Mouse (Mus musculus) lung, embryonic 14.5 days (tissue): ENCODE measurements at regions not wholly inside any gene's neighbourhood (a gene's known extent, or its start where the extent isn't known, plus 50 kb on each side); places are given as distances from the start of the nearest gene placed in this dataset.

Experiments
- ATAC-seq: fragments of 200-750 bp; cut with Nextera tagmentation; 2 replicates; pipeline ENCODE4 v1.8.0; 2017; ENCODE audit warnings: mild to moderate bottlenecking, moderate TSS enrichment, moderate library complexity; ENCODE audit not compliant: insufficient read depth
- DNase-seq: peaks from one replicate; pipeline ENCODE4 v3.0.0-alpha.2; 2015
- H3K27ac ChIP-seq: fragments of 300-500 bp; sonication (generic); 2 replicates; pipeline ENCODE4 v1.5.1; 2014; ENCODE audit warnings: low read depth, mild to moderate bottlenecking, moderate library complexity
- H3K27me3 ChIP-seq: fragments of 300-500 bp; sonication (generic); 2 replicates; pipeline ENCODE4 v1.6.1; 2014; ENCODE audit warnings: low read length, control low read depth; ENCODE audit not compliant: insufficient read depth
- H3K36me3 ChIP-seq: fragments of 300-500 bp; sonication (generic); 2 replicates; pipeline ENCODE4 v1.6.1; 2014; ENCODE audit warnings: control low read depth; ENCODE audit not compliant: insufficient read depth
- H3K4me1 ChIP-seq: fragments of 300-500 bp; sonication (generic); 2 replicates; pipeline ENCODE4 v1.6.1; 2014; ENCODE audit warnings: antibody characterized with exemption, control low read depth; ENCODE audit not compliant: insufficient read depth
- H3K4me2 ChIP-seq: fragments of 300-500 bp; sonication (generic); 2 replicates; pipeline ENCODE4 v1.6.1; 2014; ENCODE audit warnings: mild to moderate bottlenecking
- H3K4me3 ChIP-seq: fragments of 300-500 bp; sonication (generic); 2 replicates; pipeline ENCODE4 v1.5.1; 2014; ENCODE audit warnings: low read depth, low read length
- H3K9ac ChIP-seq: fragments of 300-500 bp; sonication (generic); 2 replicates; pipeline ENCODE4 v1.6.1; 2014
- H3K9me3 ChIP-seq: fragments of 300-500 bp; sonication (generic); 2 replicates; pipeline ENCODE4 v1.6.1; 2016; ENCODE audit warnings: low read depth, low read length, control low read depth
- CTCF ChIP-seq: IDR thresholded peaks from 2 replicates; pipeline ENCODE4 v1.5.1; 2016; ENCODE audit warnings: antibody characterized with exemption, low read depth
- WGBS: fragments of 180-500 bp; shearing (Covaris S2); extraction: QIAGEN DNeasy Blood & Tissue Kit; methylation state at CpG from one replicate; pipeline ENCODE4 v1.1.7; 2014; 5-methylcytosine and 5-hydroxymethylcytosine counted together

DNA sequence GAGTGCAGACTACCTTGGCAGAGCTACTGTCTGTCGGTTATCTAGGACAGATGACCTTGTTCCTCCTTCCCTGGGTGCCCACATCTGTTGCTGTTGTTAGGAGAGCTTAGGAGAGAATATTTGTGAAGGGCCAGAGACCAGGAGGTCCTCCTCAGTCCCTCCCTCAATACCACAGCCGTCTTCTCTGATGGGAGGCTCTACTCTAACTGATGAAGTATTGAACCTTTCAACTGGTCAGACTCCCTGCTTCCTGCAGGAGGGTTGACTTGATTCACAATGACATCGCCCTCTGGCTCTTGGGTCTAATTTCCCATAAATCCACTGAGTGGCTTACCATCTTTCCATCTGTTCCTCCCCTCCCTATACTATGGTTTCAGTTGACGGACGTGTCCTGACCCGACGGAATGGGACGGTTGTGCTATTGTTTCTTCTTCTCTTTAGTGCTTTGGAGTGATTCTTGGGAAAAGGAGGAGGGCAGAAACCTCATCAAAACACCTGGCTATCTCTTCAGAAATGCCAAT lies 253.3 kb downstream of the Cd83 start:
- Histone ChIP-seq H3K36me3 (no peaks in the 10 kb centered on the region), H3K27ac (no peak overlapping the region), H3K4me3 (no peak overlapping the region), H3K9ac (no peak overlapping the region), H3K27me3 (no peaks in the 10 kb centered on the region), H3K4me2 (no peak overlapping the region), H3K4me1 (no peaks in the 10 kb centered on the region), H3K9me3 (no peaks in the 10 kb centered on the region)
- DNase-seq = no peak
- TF ChIP-seq CTCF = no peak
- 74% methylated on average over 8 of the region's 8 CpGs for WGBS
- ATAC-seq = no peak

- H3K9ac ChIP-seq = no peak overlapping the region
Measured at GRCm38 (mm10) chr13:44038322-44038721, 253.7 kb downstream of the Cd83 start.

DNA sequence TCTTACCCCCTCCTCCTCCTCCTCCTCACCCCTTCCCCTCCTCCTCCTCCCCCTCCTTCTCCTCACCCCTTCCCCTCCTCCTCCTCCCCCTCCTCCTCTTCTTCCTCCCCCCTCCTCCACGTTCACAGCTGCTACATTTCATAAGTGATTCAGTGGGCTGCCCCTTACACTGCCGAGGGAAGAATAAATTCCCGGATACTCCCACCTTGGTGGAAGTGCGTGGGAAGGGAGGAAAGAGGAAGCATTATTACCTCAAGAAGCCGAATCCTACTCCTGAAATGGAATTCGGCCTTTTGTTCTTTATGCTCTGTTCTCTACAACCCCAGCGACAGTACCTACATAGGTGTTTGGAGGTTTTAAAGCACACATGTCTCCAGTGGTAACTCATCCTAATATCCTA lies 256.1 kb downstream of the Cd83 start:
- ATAC-seq (no peak), DNase-seq (no peak)
- no peak overlapping the region for H3K4me3 ChIP-seq
- 49% methylated on average over 7 of the region's 7 CpGs for WGBS
- no peak for TF ChIP-seq CTCF
- H3K9me3 ChIP-seq = no peaks in the 10 kb centered on the region
- no peaks in the 10 kb centered on the region for H3K27me3 ChIP-seq
- H3K4me2 ChIP-seq = no peak overlapping the region
- no peak overlapping the region for H3K9ac ChIP-seq
- no peaks in the 10 kb centered on the region for H3K36me3 ChIP-seq
- no peak overlapping the region for H3K27ac ChIP-seq
- 0 out of 2 replicates have a peak, but pooled peaks cover 8% of the 10 kb centered on the region for H3K4me1 ChIP-seq

More at GRCm38 (mm10) chr13:44038322-44038721, 253.7 kb downstream of the Cd83 start:
- Histone ChIP-seq H3K4me3 (no peak overlapping the region), H3K27ac (no peak overlapping the region), H3K4me1 (0 out of 2 replicates have a peak, but pooled peaks cover 2% of the 10 kb centered on the region), H3K36me3 (no peaks in the 10 kb centered on the region), H3K27me3 (no peaks in the 10 kb centered on the region), H3K9me3 (no peaks in the 10 kb centered on the region), H3K4me2 (no peak overlapping the region)
- no peak for TF ChIP-seq CTCF
- DNase-seq (peak; percentile 47), ATAC-seq (no peak)
- 36% methylated on average over 7 of the region's 7 CpGs for WGBS

GRCm38 (mm10) chr13:44042730-44043493 lies 258.3 kb downstream of the Cd83 start:
- H3K36me3 ChIP-seq = no peaks in the 10 kb centered on the region
- no peak overlapping the region for H3K4me2 ChIP-seq
- WGBS = 50% methylated on average over 9 of the region's 9 CpGs
- no peaks in the 10 kb centered on the region for H3K9me3 ChIP-seq
- no peak overlapping the region for H3K27ac ChIP-seq
- H3K27me3 ChIP-seq = no peaks in the 10 kb centered on the region
- no peak for TF ChIP-seq CTCF
- no peak overlapping the region for H3K9ac ChIP-seq
- H3K4me1 ChIP-seq = 0 out of 2 replicates have a peak, but pooled peaks cover 8% of the 10 kb centered on the region
- no peak overlapping the region for H3K4me3 ChIP-seq
- no peak for DNase-seq
- no peak for ATAC-seq

- Histone ChIP-seq H3K9ac (no peak overlapping the region), H3K27me3 (no peaks in the 10 kb centered on the region), H3K4me2 (no peak overlapping the region), H3K4me3 (no peak overlapping the region), H3K27ac (no peak overlapping the region), H3K36me3 (no peaks in the 10 kb centered on the region), H3K4me1 (0 out of 2 replicates have a peak, but pooled peaks cover 8% of the 10 kb centered on the region), H3K9me3 (no peaks in the 10 kb centered on the region)
- WGBS = 17% methylated on average over 5 of the region's 5 CpGs
- ATAC-seq (no peak), DNase-seq (no peak)
- TF ChIP-seq CTCF = no peak
Measured at GRCm38 (mm10) chr13:44043494-44043885, 258.9 kb downstream of the Cd83 start.

GRCm38 (mm10) chr13:44044546-44045216 lies 260.1 kb downstream of the Cd83 start:
- WGBS = 75% methylated on average over 23 of the region's 23 CpGs
- DNase-seq = no peak
- no peak for ATAC-seq
- no peaks in the 10 kb centered on the region for H3K36me3 ChIP-seq
- no peak overlapping the region for H3K4me2 ChIP-seq
- H3K9ac ChIP-seq = no peak overlapping the region
- 0 out of 2 replicates have a peak, but pooled peaks cover 8% of the 10 kb centered on the region for H3K4me1 ChIP-seq
- H3K4me3 ChIP-seq = no peak overlapping the region
- H3K27me3 ChIP-seq = no peaks in the 10 kb centered on the region
- TF ChIP-seq CTCF = no peak
- H3K9me3 ChIP-seq = no peaks in the 10 kb centered on the region
- H3K27ac ChIP-seq = no peak overlapping the region

GRCm38 (mm10) chr13:44046436-44046835 lies 261.9 kb downstream of the Cd83 start:
- Histone ChIP-seq H3K9ac (no peak overlapping the region), H3K4me3 (no peak overlapping the region), H3K4me2 (no peak overlapping the region), H3K9me3 (no peaks in the 10 kb centered on the region), H3K27me3 (no peaks in the 10 kb centered on the region), H3K4me1 (0 out of 2 replicates have a peak, but pooled peaks cover 8% of the 10 kb centered on the region), H3K27ac (no peak overlapping the region), H3K36me3 (no peaks in the 10 kb centered on the region)
- no peak for TF ChIP-seq CTCF
- peak; percentile 54 for DNase-seq
- WGBS = 13% methylated on average over 2 of the region's 2 CpGs
- ATAC-seq = 0 out of 2 replicates have a peak, but pooled peaks have one; percentile 24
